Mouse (Mus musculus) heart, adult 10 weeks (tissue): ENCODE results near the gene Nudt5. TPM values are rescaled to one million over a fixed set of nuclear protein-coding genes. Genes with fewer than 3 reads are reported as not detected.

ENCODE experiments used
- polyA plus RNA-seq: library from polyadenylated mRNA; stranded (reverse); fragments of 350-450 nt; fragmentation: Illumina TruSeq; extraction: RNeasy Lipid Tissue Mini Kit (QIAGEN cat#74804); gene quantifications from one replicate; pipeline ENCODE4 v1.2.3, GENCODE M21; 2014; ENCODE audit warnings: low read depth, low replicate concordance

Nudt5 gene
- polyA plus RNA-seq = 10.1 TPM

DNA sequence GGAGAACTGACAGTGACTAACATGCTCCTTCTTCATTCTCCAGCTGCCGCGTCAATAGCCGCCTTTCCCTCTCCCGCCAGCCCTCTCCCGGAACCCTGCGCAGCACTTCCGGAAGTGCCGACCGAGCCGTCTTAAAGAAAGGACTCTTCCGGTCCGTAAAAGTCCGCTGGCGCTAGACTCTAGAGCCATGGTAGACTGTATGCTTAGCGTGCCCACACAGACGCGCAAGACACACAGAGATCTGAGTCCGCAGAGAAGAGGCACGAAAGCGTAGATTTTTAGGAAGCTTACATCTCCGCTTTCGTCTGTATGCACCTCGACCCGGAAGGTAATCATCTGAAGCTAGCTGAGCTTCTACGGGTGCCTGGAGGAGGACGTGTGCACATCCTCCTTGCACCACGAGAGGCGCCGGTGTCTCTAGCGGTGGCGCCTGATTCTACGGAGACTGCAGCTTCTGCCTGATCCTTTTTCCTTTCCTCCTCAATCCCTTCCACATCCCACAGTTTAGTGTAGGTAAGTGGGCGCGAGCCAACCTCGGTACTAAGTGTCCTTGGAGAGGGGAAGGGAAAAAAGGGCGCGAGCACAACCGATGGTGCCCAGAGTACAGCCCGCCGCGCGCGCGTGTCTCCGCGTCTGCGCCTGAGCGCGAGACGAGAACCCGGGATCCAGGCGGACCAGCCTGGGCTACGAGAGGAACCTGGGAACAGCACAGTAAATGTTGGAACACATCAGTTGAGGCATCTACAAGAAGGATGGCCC, at the start of gene Nudt5, which contains the start of gene Cdc123:
TSS of gene Nudt5 (plus strand) at position 147 of the 759 bp plus-strand sequence.
TSS of gene Cdc123 (minus strand) at position 292 of the 759 bp plus-strand sequence.

DNA sequence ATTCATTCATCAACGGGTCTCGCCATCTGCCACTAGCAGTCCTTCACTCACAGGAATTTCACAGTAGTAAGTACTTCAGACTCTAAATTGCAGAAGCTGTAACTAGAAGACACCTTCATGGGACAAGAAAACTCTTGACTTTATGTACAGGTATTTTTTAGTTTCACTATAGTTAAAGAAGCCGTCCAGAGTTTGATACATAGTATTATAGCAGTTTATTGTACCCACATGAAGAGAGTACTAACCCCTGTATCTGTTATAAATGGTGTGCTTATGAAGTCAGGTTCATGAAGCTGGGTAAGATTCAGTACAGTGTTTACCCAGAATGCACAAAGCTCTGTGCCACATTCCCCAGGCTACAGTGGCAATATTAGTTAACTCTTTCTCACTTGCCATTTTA, 18.0 kb downstream of the Nudt5 start, which contains the start of gene Gm13199:
TSS of gene Gm13199 (minus strand) at position 101 of the 400 bp plus-strand sequence.

DNA sequence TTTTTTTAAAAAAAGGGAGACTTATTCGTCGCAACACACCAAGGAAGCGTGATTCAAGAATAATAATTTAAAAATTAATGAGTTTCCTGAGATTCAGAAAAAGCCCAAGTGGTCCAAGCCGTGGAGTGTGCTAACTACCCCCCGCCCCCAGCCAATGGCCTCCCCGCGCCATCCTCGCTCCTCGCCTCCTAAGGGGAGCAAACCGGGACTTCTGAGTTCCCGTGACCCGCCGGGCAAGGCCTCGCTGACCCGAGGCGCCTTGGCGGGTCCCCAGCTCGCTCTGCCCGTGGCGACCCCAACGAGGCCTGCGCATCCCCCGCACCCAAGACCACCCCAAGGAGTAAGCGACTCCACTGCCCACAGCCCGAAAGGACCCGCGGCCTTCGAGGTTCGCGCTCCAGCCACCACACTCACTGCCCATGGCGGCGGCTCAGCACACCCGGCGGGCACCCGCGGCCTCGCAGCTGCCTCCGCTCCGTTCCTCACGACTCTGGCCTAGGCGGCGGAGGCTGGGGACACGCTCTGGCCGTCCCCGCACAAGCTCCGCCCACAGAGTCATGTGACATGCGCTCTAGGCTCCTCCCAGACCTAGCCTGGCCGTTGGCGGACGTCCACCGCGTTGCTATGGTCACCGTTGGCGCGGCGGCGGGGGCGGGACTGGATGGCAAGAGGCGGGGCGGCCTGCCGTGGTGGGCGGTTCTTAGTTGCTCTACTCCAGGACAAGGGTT, 50.2 kb downstream of the Nudt5 start, which contains the start of gene Sec61a2:
TSS of gene Sec61a2 (minus strand) at position 590 of the 728 bp plus-strand sequence.

Other genes with a start within 250 kb of the Nudt5 start
- 4.1 TPM for gene Camk1d, start 130.5 kb upstream of the Nudt5 start, polyA plus RNA-seq
- 108 TPM for gene Cdc123, start 145 bp downstream of the Nudt5 start, polyA plus RNA-seq
- gene Gm13199, start 17.9 kb downstream of the Nudt5 start, polyA plus RNA-seq = not detected
- 25.1 TPM for gene Sec61a2, start 50.4 kb downstream of the Nudt5 start, polyA plus RNA-seq
- gene Dhtkd1, start 97.8 kb downstream of the Nudt5 start, polyA plus RNA-seq = 6.6 TPM
- gene Upf2, start 106.5 kb downstream of the Nudt5 start, polyA plus RNA-seq = 17.9 TPM